Mouse (Mus musculus): ENCODE data around the gene Ide. TPM values are rescaled to one million over a fixed set of nuclear protein-coding genes. Genes with fewer than 3 reads are reported as not detected.

The Ide gene
- total and polyA plus RNA-seq, 3 experiments: 56.0 to 116 (median 79.5) TPM

DNA sequence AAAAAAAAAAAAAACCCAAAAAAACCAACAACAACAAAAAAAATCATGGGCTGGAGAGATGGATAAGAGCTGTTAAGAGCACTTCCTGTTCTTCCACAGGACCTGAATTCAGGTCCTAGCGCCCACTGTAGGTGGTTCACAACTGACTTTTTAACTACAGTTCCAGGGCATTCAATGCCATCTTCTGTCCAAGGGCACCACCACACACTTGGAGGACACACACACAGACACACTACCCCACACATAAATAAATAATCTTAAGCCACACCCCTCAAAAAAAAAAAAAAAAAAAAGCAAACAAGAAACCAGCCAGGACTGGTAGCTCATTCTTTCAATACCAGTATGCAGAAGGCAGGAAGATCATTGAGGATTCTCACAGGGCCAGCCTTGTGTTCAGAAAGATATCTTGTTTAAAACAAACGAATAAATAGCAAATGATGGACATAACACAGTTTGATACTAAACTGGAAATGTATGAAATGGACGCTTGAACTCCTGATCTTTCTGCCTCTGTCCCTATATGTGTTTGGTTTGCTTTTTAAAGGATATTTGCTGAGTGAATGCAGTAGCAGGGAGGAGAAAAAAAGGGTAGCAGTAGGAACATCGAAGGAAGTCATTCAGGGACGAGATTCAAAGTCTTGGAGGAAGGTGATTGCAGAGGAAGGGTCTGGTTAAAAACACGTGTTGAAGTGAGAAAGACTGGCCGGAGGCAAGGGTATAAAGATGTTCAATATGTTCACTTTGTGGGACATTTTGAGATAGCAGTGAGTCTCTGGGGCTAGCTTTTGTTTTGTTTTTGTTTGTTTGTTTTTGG lies 37.5 kb upstream of the Ide start (continued):
- TF ChIP-seq IRF4 (IDR thresholded peaks at IDR 0.05; ENCODE audit: low read depth, low read length): no peak

DNA sequence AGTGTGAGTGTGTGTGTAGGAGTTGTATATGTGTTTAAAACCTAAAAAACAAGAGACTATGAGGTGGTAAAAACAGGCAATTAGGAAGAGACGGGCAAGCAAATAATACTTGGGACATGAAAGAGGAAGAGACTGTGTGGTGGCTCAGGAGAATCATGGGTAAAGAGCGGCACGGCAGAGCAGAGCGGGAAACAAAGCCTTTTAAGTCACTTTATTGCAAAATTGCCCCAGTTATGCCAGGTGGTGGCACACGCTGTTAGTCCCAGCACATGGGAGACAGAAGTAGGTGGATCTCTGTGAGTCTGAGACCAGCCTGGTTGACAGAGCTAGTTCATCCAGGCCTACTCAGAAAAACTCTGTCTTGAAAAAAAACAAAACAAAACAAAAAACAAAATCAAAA lies 32.7 kb upstream of the Ide start:
- in situ Hi-C loops (cut with MboI; ENCODE audit: low pct_ligation_motif_present, low pct_unique_long_range_greater_than_20kb, low sequenced_read_pairs) (no loop called here), dilution Hi-C loops (cut with MboI; ENCODE audit: extremely low pct_ligation_motif_present, extremely low pct_unique_long_range_greater_than_20kb, low sequenced_read_pairs) (no loop called here)
- H3K27me3 ChIP-seq (replicated peaks): no peaks in the 10 kb centered on the region
- H3K9ac ChIP-seq (ENCODE audit: insufficient read depth, low read depth): no peak overlapping the region
- H3K4me2 ChIP-seq (ENCODE audit: insufficient read depth, low read depth, poor library complexity, severe bottlenecking): no peak overlapping the region
- H3K9me3 ChIP-seq (replicated peaks; ENCODE audit: low read length): no peaks in the 10 kb centered on the region
- 0 out of 4 replicates have a peak, but pooled peaks cover 0 to 2% of the 10 kb centered on the region in 2 experiments for H3K4me1 ChIP-seq (ENCODE audit: control insufficient read depth in 1 of 2, insufficient read depth in 2 of 2)
- H3K79me2 ChIP-seq (replicated peaks; ENCODE audit: control insufficient read depth, extremely low read depth, insufficient read depth, poor library complexity, severe bottlenecking): peaks cover 3% of the 10 kb centered on the region; the same call in 1 of the 2 replicates
- DNase-seq (ENCODE audit: extremely low read depth): no peak
- no peak overlapping the region for H3K27ac ChIP-seq (ENCODE audit: insufficient read depth, low read depth)
- H3K4me3 ChIP-seq (replicated peaks in 1 of 3; ENCODE audit: low read depth in 2 of 3, low read length in 2 of 3, poor library complexity in 1 of 3): no peak overlapping the region
- TF ChIP-seq MAX (IDR thresholded peaks at IDR 0.05; ENCODE audit: low read length): no peak
- no peak for TF ChIP-seq SIN3A (IDR thresholded peaks at IDR 0.05; ENCODE audit: low read length)
- TF ChIP-seq ZC3H11A (IDR thresholded peaks at IDR 0.05; ENCODE audit: low read depth, low read length): no peak
- no peak for TF ChIP-seq UBTF (IDR thresholded peaks at IDR 0.05; ENCODE audit: low read depth, low read length)
- no peak for TF ChIP-seq ELF1 (IDR thresholded peaks at IDR 0.05; ENCODE audit: low read depth, low read length)
- TF ChIP-seq USF2 (conservative IDR thresholded peaks at IDR 0.05; ENCODE audit: low read depth, low read length): no peak
- TF ChIP-seq PAX5 (IDR thresholded peaks at IDR 0.05; ENCODE audit: low read length): no peak
- no peak for TF ChIP-seq POLR2A (IDR thresholded peaks at IDR 0.05; ENCODE audit: low read depth, low read length)
- no peak for TF ChIP-seq ZKSCAN1 (IDR thresholded peaks at IDR 0.05; ENCODE audit: borderline replicate concordance, low read depth, low read length)
- TF ChIP-seq ETS1 (conservative IDR thresholded peaks at IDR 0.05; ENCODE audit: low read depth, low read length): no peak
- no peak for TF ChIP-seq JUN (IDR thresholded peaks at IDR 0.05; ENCODE audit: insufficient read depth, low read depth, low read length)
- no peak for TF ChIP-seq POLR2AphosphoS2 (IDR thresholded peaks at IDR 0.05; ENCODE audit: low read depth, low read length)
- no peak for TF ChIP-seq IRF4 (IDR thresholded peaks at IDR 0.05; ENCODE audit: low read depth, low read length)
- TF ChIP-seq SMC3 (IDR thresholded peaks at IDR 0.05; ENCODE audit: low read depth, low read length): no peak
- H3K36me3 ChIP-seq (replicated peaks in 1 of 2; ENCODE audit: control insufficient read depth in 1 of 2, insufficient read depth in 1 of 2, low read length in 1 of 2): no peaks in the 10 kb centered on the region

DNA sequence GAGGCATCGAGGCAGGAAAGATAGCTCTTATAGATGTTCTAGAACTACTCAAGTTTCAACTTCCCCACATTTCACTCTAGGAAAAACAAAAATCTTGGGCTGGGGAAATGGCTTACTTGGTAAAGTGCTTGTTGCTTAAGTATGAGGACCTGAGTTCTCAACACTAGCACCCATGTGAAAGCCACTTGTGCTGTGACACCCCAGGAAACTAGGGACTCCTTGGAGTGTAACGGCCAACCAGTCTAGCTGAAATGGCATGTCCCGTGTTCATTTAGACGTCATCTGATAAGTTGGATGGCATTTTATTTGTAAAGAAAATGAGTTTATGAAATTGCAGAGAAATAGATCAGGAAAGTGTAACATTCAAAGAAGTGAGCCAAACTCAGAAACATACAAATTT lies 32.3 kb upstream of the Ide start:
- no peak overlapping the region for H3K4me3 ChIP-seq (replicated peaks in 1 of 3; ENCODE audit: low read depth in 2 of 3, low read length in 2 of 3, poor library complexity in 1 of 3)
- dilution Hi-C loops (cut with MboI; ENCODE audit: extremely low pct_ligation_motif_present, extremely low pct_unique_long_range_greater_than_20kb, low sequenced_read_pairs) (no loop called here), in situ Hi-C loops (cut with MboI; ENCODE audit: low pct_ligation_motif_present, low pct_unique_long_range_greater_than_20kb, low sequenced_read_pairs) (no loop called here)
- no peak overlapping the region for H3K27ac ChIP-seq (ENCODE audit: insufficient read depth, low read depth)
- 0 out of 4 replicates have a peak, but pooled peaks cover 0 to 2% of the 10 kb centered on the region in 2 experiments for H3K4me1 ChIP-seq (ENCODE audit: control insufficient read depth in 1 of 2, insufficient read depth in 2 of 2)
- no peaks in the 10 kb centered on the region for H3K9me3 ChIP-seq (replicated peaks; ENCODE audit: low read length)
- TF ChIP-seq CTCF (conservative IDR thresholded peaks at IDR 0.05 in 1 of 2, IDR thresholded peaks at IDR 0.05 in 1 of 2; ENCODE audit: low read depth in 2 of 2, low read length in 2 of 2) (no peak), MAZ (IDR thresholded peaks at IDR 0.05; ENCODE audit: low read depth, low read length) (no peak), ZC3H11A (IDR thresholded peaks at IDR 0.05; ENCODE audit: low read depth, low read length) (no peak), E2F4 (IDR thresholded peaks at IDR 0.05; ENCODE audit: insufficient replicate concordance, low read depth, low read length) (no peak), POLR2AphosphoS2 (IDR thresholded peaks at IDR 0.05; ENCODE audit: low read depth, low read length) (no peak), CHD1 (IDR thresholded peaks at IDR 0.05; ENCODE audit: low read depth, low read length) (no peak), IRF4 (IDR thresholded peaks at IDR 0.05; ENCODE audit: low read depth, low read length) (no peak)
- no peak overlapping the region for H3K9ac ChIP-seq (ENCODE audit: insufficient read depth, low read depth)
- H3K36me3 ChIP-seq (replicated peaks in 1 of 2; ENCODE audit: control insufficient read depth in 1 of 2, insufficient read depth in 1 of 2, low read length in 1 of 2): no peaks in the 10 kb centered on the region
- H3K27me3 ChIP-seq (replicated peaks): no peaks in the 10 kb centered on the region
- DNase-seq (ENCODE audit: extremely low read depth): no peak
- H3K79me2 ChIP-seq (replicated peaks; ENCODE audit: control insufficient read depth, extremely low read depth, insufficient read depth, poor library complexity, severe bottlenecking): peaks cover 2% of the 10 kb centered on the region; the same call in 1 of the 2 replicates
- no peak overlapping the region for H3K4me2 ChIP-seq (ENCODE audit: insufficient read depth, low read depth, poor library complexity, severe bottlenecking)

All from CH12.LX (cell line).